Mouse (Mus musculus) erythroblast, embryonic 14.5 days (primary cell): ENCODE data around the gene Plekhn1. TPM values are rescaled to one million over a fixed set of nuclear protein-coding genes. Genes with fewer than 3 reads are reported as not detected.

ENCODE experiments used
- H3K27me3 ChIP-seq: 2 replicates; pipeline ENCODE4 v1.6.1; 2012; ENCODE audit warnings: inconsistent platforms; ENCODE audit not compliant: control insufficient read depth
- H3K36me3 ChIP-seq: 2 replicates; pipeline ENCODE4 v1.6.1; 2012; ENCODE audit warnings: mild to moderate bottlenecking, inconsistent platforms; ENCODE audit not compliant: control insufficient read depth
- H3K4me1 ChIP-seq: 2 replicates; pipeline ENCODE4 v1.6.1; 2012; ENCODE audit warnings: inconsistent platforms; ENCODE audit not compliant: control insufficient read depth
- H3K4me3 ChIP-seq: replicated peaks from 2 replicates; pipeline ENCODE3; 2012; ENCODE audit warnings: moderate library complexity, mild to moderate bottlenecking, inconsistent platforms
- H3K9me3 ChIP-seq: 2 replicates; pipeline ENCODE4 v1.6.1; 2012; ENCODE audit warnings: low read length, inconsistent platforms, mixed read lengths; ENCODE audit not compliant: control insufficient read depth
- GATA1 ChIP-seq: IDR thresholded peaks from 2 replicates; pipeline ENCODE4 v1.6.1; 2012; ENCODE audit warnings: low read length, inconsistent platforms, mixed read lengths
- TAL1 ChIP-seq: IDR thresholded peaks from 3 replicates; pipeline ENCODE4 v1.6.1; 2012; ENCODE audit warnings: low read length, inconsistent platforms, mixed read lengths
- polyA plus RNA-seq: library from polyadenylated mRNA; stranded (reverse); fragments of >175 nt; gene quantifications from 2 replicates; pipeline ENCODE4 v1.2.3, GENCODE M21; 2012

Gene Plekhn1
- polyA plus RNA-seq, 1 experiment: 1.5 TPM

GRCm38 (mm10) chr4:156217022-156217669 lies 17.5 kb downstream of the Plekhn1 start:
- Histone ChIP-seq H3K4me1 (peaks cover 5% of the 10 kb centered on the region), H3K27me3 (peaks cover 4% of the 10 kb centered on the region), H3K4me3 (no peak overlapping the region), H3K36me3 (no peaks in the 10 kb centered on the region), H3K9me3 (no peaks in the 10 kb centered on the region)
- TF ChIP-seq TAL1: no peak
- TF ChIP-seq GATA1: no peak

GRCm38 (mm10) chr4:156216196-156216595 lies 18.5 kb downstream of the Plekhn1 start:
- Histone ChIP-seq H3K4me3 (no peak overlapping the region), H3K4me1 (peaks cover 3% of the 10 kb centered on the region), H3K36me3 (no peaks in the 10 kb centered on the region), H3K27me3 (peaks cover 4% of the 10 kb centered on the region), H3K9me3 (no peaks in the 10 kb centered on the region)
- no peak for TF ChIP-seq GATA1
- no peak for TF ChIP-seq TAL1

- peaks cover 4% of the 10 kb centered on the region for H3K27me3 ChIP-seq
- no peak within 1 kb of the TSS for H3K4me3 ChIP-seq
- no peaks in the 10 kb centered on the region for H3K9me3 ChIP-seq
- no peak for TF ChIP-seq TAL1
- TF ChIP-seq GATA1: no peak
- no peaks in the 10 kb centered on the region for H3K4me1 ChIP-seq
- no peaks in the 10 kb centered on the region for H3K36me3 ChIP-seq
Measured at GRCm38 (mm10) chr4:156215649-156216048, 19.0 kb downstream of the Plekhn1 start, which contains the start of gene Perm1. Gene Perm1 (plus strand): TSS chr4:156215868.

- Histone ChIP-seq H3K9me3 (no peaks in the 10 kb centered on the region), H3K4me3 (no peak overlapping the region), H3K4me1 (no peaks in the 10 kb centered on the region), H3K27me3 (peaks cover 6% of the 10 kb centered on the region), H3K36me3 (no peaks in the 10 kb centered on the region)
- TF ChIP-seq TAL1 (no peak), GATA1 (no peak)
Measured at GRCm38 (mm10) chr4:156213134-156213533, 21.5 kb downstream of the Plekhn1 start.

GRCm38 (mm10) chr4:156209963-156210635 lies 24.6 kb downstream of the Plekhn1 start:
- Histone ChIP-seq H3K4me3 (no peak overlapping the region), H3K9me3 (no peaks in the 10 kb centered on the region), H3K4me1 (no peaks in the 10 kb centered on the region), H3K36me3 (no peaks in the 10 kb centered on the region), H3K27me3 (peaks cover 21% of the 10 kb centered on the region)
- TF ChIP-seq GATA1 (no peak), TAL1 (no peak)

GRCm38 (mm10) chr4:156208872-156209271 lies 25.8 kb downstream of the Plekhn1 start:
- peaks cover 33% of the 10 kb centered on the region for H3K27me3 ChIP-seq

GRCm38 (mm10) chr4:156203413-156204131 lies 31.1 kb downstream of the Plekhn1 start:
- Histone ChIP-seq H3K4me1 (peaks cover 43% of the 10 kb centered on the region), H3K27me3 (peaks cover 68% of the 10 kb centered on the region), H3K4me3 (peak overlapping the region; percentile 64), H3K9me3 (peaks cover 10% of the 10 kb centered on the region; the same call in 1 of the 2 replicates), H3K36me3 (no peaks in the 10 kb centered on the region)
- TF ChIP-seq GATA1 (no peak), TAL1 (no peak)

More at GRCm38 (mm10) chr4:156208872-156209271, 25.8 kb downstream of the Plekhn1 start:
- H3K4me1 ChIP-seq: peaks cover 3% of the 10 kb centered on the region
- H3K9me3 ChIP-seq: peaks cover 3% of the 10 kb centered on the region; the same call in 1 of the 2 replicates
- TF ChIP-seq GATA1 (no peak), TAL1 (no peak)
- no peaks in the 10 kb centered on the region for H3K36me3 ChIP-seq
- no peak overlapping the region for H3K4me3 ChIP-seq

GRCm38 (mm10) chr4:156203001-156203412 lies 31.6 kb downstream of the Plekhn1 start, which contains the start of gene AW011738:
Gene AW011738 (plus strand): TSS chr4:156203304.
- Histone ChIP-seq H3K36me3 (no peaks in the 10 kb centered on the region), H3K9me3 (peaks cover 10% of the 10 kb centered on the region; the same call in 1 of the 2 replicates), H3K4me3 (peak within 1 kb of the TSS; percentile 64), H3K27me3 (peaks cover 70% of the 10 kb centered on the region), H3K4me1 (peaks cover 47% of the 10 kb centered on the region)
- TF ChIP-seq TAL1 (no peak), GATA1 (no peak)
